Mouse (Mus musculus) heart, postnatal 0 days (tissue): ENCODE measurements around the gene Rsph9.

Experiments used
- CTCF ChIP-seq: IDR thresholded peaks from 2 replicates; pipeline ENCODE4 v1.5.1; 2016; ENCODE audit warnings: antibody characterized with exemption, control low read depth, low read depth
- EP300 ChIP-seq: IDR thresholded peaks from 2 replicates; pipeline ENCODE4 v1.6.1; 2016; ENCODE audit warnings: antibody characterized with exemption, low read depth

DNA sequence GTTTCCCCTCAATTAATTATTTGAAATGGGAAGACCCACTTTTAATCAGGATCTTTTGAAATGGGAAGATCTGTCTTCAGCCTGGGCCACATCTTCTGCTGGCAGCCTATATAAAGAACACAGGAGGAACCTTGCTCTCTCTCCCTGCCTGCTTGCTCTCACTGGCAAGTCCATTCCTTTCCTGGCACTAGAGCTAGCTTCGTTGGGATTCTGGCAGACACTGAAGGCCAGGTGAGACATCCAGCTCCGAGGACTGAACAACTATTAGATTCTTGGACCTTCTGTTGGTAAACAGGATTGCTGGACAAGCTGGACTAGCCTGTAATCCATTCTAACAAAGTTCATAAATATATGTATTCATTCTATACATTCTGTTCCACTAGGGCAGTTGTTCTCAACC, 44.8 kb upstream of the Rsph9 start:
- TF ChIP-seq CTCF (no peak), EP300 (no peak)
